Mouse (Mus musculus) C2C12 (cell line): ENCODE results near the gene Aurkb.

Source experiments
- CTCF ChIP-seq: IDR thresholded peaks from one replicate; pipeline ENCODE4 v1.5.1; 2011; ENCODE audit not compliant: control insufficient read depth, insufficient read depth, insufficient read length
- USF1 ChIP-seq: IDR thresholded peaks from one replicate; pipeline ENCODE4 v1.6.1; 2011; ENCODE audit warnings: low read depth, mild to moderate bottlenecking, control low read depth, moderate library complexity

GRCm38 (mm10) chr11:69092386-69092751 lies 46.9 kb downstream of the Aurkb start:
- TF ChIP-seq CTCF (peak; percentile 16), USF1 (no peak)
